Mouse (Mus musculus) adrenal gland, postnatal 0 days (tissue): ENCODE measurements around the gene Vmn2r-ps130. TPM values are rescaled to one million over a fixed set of nuclear protein-coding genes. Genes with fewer than 3 reads are reported as not detected.

Experiments used
- polyA plus RNA-seq: library from polyadenylated mRNA; unstranded; fragments of >200 nt; fragmentation: Nextera tagmentation; extraction: Ambion mirVana; gene quantifications from 2 replicates; pipeline ENCODE4 v1.2.1, GENCODE M21; 2015

Gene Vmn2r-ps130
- polyA plus RNA-seq: not detected in 2 replicates

GRCm38 (mm10) chr17:23060866-23061265 lies at the start of gene Vmn2r-ps130:
Gene Vmn2r-ps130 (plus strand): TSS chr17:23061166.

Other genes with a start within 250 kb of the Vmn2r-ps130 start
- 28.6 and 31.6 TPM in 2 replicates for gene Zfp945, start 194.0 kb upstream of the Vmn2r-ps130 start, polyA plus RNA-seq
- gene Vmn2r113, start 118.2 kb upstream of the Vmn2r-ps130 start, polyA plus RNA-seq: not detected in 2 replicates
- gene Zfp40, start 132.1 kb downstream of the Vmn2r-ps130 start, polyA plus RNA-seq: 7.5 and 8.5 TPM in 2 replicates